Mouse (Mus musculus): ENCODE data around the gene Aldh4a1. TPM values are rescaled to one million over a fixed set of nuclear protein-coding genes. Genes with fewer than 3 reads are reported as not detected.

Aldh4a1 gene
- polyA plus RNA-seq, 1 experiment from 2014 or later: 28.0 TPM

DNA sequence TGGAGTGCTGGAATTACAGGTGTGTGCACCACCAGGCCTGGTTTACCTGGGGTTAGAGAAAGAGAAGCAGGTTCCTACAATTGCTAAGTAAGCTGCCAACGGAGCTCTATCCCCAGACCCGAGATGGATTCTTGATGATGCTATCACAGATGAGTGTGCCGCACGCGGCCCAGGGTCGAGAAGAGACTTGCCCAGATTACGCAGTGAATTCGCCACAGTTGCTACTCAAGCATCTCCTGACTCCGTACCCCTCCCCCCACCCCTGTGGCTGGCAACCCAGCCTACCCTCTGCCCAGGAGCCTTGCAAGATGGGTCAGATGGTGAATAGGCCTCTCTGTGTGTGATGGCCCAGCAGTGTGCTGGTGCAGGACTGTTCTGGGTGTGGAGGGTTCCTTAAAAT is 26.0 kb upstream of the Aldh4a1 start:
- no peak for DNase-seq (ENCODE audit: low spot score)
- H3K9me3 ChIP-seq: no peaks in the 10 kb centered on the region
- 25% methylated on average over 9 of the region's 9 CpGs for WGBS
- H3K4me1 ChIP-seq: peaks cover 98% of the 10 kb centered on the region
- no peaks in the 10 kb centered on the region for H3K27me3 ChIP-seq (ENCODE audit: insufficient read depth, poor library complexity, severe bottlenecking)
- H3K36me3 ChIP-seq: 0 out of 2 replicates have a peak, but pooled peaks cover 2% of the 10 kb centered on the region
- H3K4me3 ChIP-seq: no peak overlapping the region
- peak overlapping the region; percentile 90 for H3K27ac ChIP-seq

DNA sequence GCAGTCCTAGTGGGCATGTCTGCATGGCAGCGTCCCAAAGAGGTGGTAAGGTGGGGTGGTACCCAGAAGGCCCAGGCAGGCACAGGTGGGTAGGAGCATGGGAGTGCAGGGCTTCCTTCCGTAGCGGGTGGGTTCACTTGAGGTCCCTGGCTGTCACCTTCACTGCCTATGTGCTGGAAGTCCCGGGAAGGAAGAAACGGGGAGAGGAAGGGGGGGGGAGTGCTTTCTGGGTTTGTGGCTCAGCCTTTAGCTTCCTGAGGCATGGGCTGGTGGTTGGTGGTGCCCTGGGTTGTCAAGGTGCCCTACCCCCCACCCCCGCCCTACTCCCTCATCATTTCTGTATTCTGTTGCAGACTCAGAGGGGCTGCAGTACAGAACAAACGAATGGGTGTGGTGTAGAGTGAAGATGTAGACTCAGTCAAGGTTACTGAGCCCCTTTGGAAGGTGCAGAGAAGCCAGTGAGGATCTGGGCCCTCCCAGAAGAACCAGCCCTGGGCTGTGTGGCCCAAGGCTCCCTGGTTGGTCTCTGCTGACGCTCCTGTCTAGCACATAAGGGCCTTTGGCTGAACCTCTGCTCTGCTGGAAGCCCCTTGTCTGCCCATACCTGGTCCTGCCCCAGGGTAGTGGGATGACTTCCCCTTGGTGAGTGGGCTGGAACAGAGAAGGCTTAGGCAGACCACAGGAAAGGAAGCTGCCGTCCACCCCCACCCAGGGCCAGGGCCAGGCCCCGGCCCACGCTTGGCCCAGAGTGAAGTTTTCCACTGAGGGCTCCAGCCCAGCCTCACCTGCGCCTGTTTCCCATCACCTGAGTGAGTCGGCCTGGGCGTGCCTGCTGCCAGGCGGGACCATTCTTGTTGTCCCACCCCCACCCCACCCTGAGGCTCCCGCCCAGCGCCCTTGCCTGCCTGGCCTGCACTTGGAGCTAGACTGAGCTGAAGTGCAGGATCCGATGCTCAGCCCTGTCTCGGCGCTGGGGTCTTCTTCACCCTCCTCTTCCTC is 25.1 kb upstream of the Aldh4a1 start:
- H3K9me3 ChIP-seq: no peaks in the 10 kb centered on the region
- peaks cover 98% of the 10 kb centered on the region for H3K4me1 ChIP-seq
- H3K4me3 ChIP-seq: peak overlapping the region; percentile 42
- WGBS: 34% methylated on average over 20 of the region's 20 CpGs
- 0 out of 2 replicates have a peak, but pooled peaks cover 2% of the 10 kb centered on the region for H3K36me3 ChIP-seq
- peak overlapping the region; percentile 90 for H3K27ac ChIP-seq
- H3K27me3 ChIP-seq (ENCODE audit: insufficient read depth, poor library complexity, severe bottlenecking): no peaks in the 10 kb centered on the region
- no peak for DNase-seq (ENCODE audit: low spot score)

DNA sequence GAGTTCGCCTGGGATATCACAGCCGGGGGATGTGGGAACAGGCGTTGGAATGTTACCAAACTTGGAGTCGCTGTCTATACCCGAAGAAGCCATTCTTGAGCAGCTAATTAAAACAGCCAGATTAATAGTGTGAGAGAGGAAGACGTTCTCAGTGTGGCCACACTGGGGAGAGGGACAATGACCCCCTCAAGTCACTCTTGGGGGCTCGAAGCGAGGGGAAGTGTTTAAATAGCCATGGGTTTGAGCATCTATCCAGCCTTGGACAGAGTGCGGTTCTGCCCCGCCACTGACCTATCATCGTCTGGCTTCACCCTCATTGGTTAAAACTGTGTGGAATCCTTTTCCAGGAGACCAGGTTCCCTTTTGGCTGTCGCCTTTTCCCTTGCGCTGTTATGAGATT is 24.3 kb upstream of the Aldh4a1 start:
- DNase-seq (ENCODE audit: low spot score): no peak
- Histone ChIP-seq H3K36me3 (0 out of 2 replicates have a peak, but pooled peaks cover 2% of the 10 kb centered on the region), H3K27me3 (ENCODE audit: insufficient read depth, poor library complexity, severe bottlenecking) (no peaks in the 10 kb centered on the region), H3K9me3 (no peaks in the 10 kb centered on the region), H3K4me3 (peak overlapping the region; percentile 42), H3K4me1 (peaks cover 99% of the 10 kb centered on the region), H3K27ac (peak overlapping the region; percentile 90)
- 17% methylated on average over 13 of the region's 13 CpGs for WGBS

DNA sequence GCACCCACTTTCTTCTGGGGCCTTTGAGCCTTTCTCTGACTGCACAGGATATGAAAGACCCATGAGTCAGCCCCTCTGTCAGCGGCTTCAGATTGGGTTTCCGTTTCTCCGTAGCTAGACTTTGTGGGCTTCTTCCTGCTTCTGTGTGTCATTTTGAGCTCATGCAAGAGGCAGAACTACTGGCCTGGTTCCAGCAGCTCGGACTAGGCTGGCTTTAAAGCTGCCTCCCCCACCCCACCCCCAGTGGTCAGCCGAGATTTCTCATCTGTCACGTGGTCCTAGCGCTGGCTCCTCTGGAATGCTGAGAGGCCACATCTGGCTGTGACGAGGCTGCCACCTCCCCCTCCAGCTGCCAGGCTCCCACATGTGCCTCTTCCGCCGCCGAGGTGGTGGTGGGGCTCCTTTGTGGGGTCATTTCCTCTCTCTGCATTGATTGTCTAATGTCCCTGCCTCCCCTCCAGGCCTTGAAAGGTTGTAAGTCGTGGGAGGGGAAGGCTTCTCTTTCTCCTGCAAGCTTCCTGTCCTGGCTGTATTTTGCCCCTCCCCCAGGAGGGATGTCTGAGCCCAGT is 23.6 kb upstream of the Aldh4a1 start:
- H3K4me3 ChIP-seq: peak overlapping the region; percentile 42
- no peaks in the 10 kb centered on the region for H3K27me3 ChIP-seq (ENCODE audit: insufficient read depth, poor library complexity, severe bottlenecking)
- no peaks in the 10 kb centered on the region for H3K9me3 ChIP-seq
- 0 out of 2 replicates have a peak, but pooled peaks cover 2% of the 10 kb centered on the region for H3K36me3 ChIP-seq
- under 1% methylated on average over 12 of the region's 12 CpGs for WGBS
- peak overlapping the region; percentile 90 for H3K27ac ChIP-seq
- H3K4me1 ChIP-seq: peaks cover 93% of the 10 kb centered on the region
- peak; percentile 97 for DNase-seq (ENCODE audit: low spot score)

DNA sequence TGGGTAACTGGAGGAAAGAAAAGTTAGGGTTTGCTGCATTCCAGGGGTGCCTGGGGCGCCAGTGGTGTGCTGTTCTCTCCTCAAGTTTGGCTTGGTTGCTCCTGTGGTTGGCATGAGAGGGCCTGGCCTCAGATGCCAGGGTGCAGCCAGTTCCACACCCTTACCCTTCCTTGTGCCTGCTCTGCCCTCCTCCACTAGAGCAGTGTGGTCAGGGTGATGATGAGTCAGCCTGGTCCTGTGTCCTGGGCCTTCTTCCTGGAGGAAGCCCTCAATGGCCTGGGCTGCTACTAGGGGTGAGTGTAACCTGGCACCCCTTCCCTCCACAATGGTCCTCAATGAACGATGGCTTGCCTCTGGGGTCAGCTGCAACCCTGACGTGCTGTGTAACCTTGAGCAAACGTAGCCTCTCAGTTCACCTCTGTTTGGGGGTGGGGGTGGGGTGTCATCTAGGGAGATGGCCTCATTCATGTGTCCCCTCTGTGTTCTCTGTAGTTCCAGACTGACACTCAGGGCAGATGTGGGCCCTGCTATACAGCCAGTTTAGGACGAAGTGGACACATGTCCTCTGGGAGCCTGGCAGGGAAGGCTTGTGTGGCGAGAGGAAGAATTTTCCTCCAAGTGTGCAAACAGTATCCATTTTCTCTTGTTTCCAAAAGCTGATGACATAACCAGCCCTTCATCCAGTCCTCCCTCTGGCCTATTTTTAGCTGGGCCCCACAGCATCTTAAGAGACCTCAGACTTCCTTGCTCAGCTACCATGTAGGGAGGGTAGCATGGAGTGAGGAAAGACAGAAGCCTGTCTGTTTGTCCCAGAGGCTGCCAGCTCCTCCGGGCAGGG is 20.9 kb upstream of the Aldh4a1 start:
- no peak for DNase-seq (ENCODE audit: low spot score)
- Histone ChIP-seq H3K27ac (peak overlapping the region; percentile 86), H3K4me1 (peaks cover 66% of the 10 kb centered on the region), H3K36me3 (peaks cover 25% of the 10 kb centered on the region), H3K4me3 (peak overlapping the region; percentile 23; the same call in 1 of the 2 replicates), H3K27me3 (ENCODE audit: insufficient read depth, poor library complexity, severe bottlenecking) (no peaks in the 10 kb centered on the region), H3K9me3 (no peaks in the 10 kb centered on the region)
- 35% methylated on average over 7 of the region's 7 CpGs for WGBS

DNA sequence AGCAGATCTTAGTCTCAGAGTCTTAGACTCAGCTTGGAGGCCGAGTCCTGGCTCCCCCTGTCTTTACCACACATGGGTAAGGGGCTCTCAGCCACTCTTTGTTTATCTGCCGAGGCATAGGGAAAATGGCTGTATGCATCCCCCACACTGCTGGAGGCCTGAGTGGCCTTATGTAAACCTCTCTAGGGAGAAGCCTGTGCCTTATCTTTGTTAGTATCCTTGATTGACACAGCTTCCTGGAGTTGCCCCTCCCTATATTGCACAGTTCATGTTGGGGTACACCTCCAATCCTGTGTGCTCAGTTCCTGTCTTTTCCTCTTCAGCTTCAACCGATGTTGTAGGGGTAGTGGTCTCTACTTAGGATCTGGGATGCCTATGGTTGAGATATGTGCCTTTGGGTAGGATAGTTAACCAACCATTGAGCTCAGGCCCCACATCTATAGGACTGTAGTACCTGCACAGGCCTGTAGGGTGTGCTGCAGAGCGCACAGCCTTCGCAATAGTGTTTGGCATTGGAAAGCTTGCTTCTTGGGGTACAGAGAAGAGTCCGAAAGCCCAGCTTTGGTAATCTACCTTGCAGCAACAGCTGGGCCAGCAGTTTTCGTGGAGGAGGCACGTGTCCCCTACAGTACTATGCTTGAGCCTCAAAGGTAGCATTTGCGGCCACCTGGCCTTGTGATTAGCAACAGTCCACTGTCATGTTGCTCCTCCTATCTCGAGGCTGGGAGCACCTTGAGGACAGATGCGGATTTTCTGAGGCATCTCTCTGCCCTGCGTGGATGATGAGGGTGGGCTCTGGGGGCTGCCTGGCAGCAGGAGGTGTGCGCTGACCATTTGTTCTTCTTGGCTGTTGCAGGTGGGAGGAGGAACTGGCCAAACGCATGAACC is 20.1 kb upstream of the Aldh4a1 start, which contains the start of gene Gm21969:
Gene Gm21969 (plus strand): TSS at position 830 of the 888 bp plus-strand sequence.
- H3K27me3 ChIP-seq (ENCODE audit: insufficient read depth, poor library complexity, severe bottlenecking): no peaks in the 10 kb centered on the region
- peaks cover 34% of the 10 kb centered on the region for H3K36me3 ChIP-seq
- peaks cover 57% of the 10 kb centered on the region for H3K4me1 ChIP-seq
- H3K27ac ChIP-seq: peak within 1 kb of the TSS; percentile 86
- WGBS: 39% methylated on average over 14 of the region's 14 CpGs
- no peaks in the 10 kb centered on the region for H3K9me3 ChIP-seq
- peak within 1 kb of the TSS; percentile 23; the same call in 1 of the 2 replicates for H3K4me3 ChIP-seq
- DNase-seq (ENCODE audit: low spot score): no peak

DNA sequence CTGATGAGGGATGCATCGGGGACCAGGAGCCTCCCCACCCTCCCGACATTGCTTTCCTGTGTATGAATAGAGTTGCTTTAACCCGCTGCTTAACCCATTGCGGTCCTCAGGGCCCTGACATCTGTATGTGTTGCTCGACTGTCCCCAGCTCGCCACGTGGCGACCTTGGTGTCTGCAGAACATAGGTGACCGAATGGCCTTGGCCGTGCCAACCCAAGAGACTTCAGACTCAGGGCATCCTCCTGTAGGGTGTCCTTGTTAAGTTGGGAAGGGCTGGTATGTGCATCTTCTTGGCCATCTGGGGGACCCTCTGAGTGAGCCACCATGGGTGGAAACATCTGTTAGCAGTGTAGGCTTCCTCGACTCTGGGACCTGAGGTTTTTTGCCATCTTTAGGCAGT is 17.4 kb upstream of the Aldh4a1 start:
- no peak for DNase-seq (ENCODE audit: low spot score)
- Histone ChIP-seq H3K27me3 (ENCODE audit: insufficient read depth, poor library complexity, severe bottlenecking) (no peaks in the 10 kb centered on the region), H3K36me3 (peaks cover 43% of the 10 kb centered on the region), H3K9me3 (no peaks in the 10 kb centered on the region), H3K4me3 (no peak overlapping the region), H3K27ac (no peak overlapping the region), H3K4me1 (peaks cover 31% of the 10 kb centered on the region)
- WGBS: 89% methylated on average over 11 of the region's 11 CpGs

DNA sequence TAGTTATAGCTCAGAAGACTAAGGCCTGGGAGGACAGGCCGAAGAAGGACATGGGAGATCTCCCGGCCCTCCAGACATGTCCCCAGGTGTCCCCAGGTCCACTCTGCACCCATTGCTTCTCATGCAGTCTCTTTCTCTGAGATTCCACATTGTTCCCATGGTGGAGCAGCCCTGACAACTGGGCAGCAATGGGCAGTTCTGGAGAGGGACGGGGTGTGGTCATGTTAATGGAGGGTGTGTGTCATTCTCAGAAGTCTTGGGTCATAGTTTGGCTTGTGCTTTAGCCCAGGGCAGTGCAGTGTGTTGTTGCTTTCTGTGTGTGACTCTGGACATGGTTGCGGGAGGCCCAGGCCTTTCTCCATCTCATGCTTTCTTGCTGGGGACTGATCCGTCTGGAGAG is 15.9 kb upstream of the Aldh4a1 start:
- DNase-seq (ENCODE audit: low spot score): no peak
- peaks cover 24% of the 10 kb centered on the region for H3K4me1 ChIP-seq
- peaks cover 43% of the 10 kb centered on the region for H3K36me3 ChIP-seq
- no peaks in the 10 kb centered on the region for H3K9me3 ChIP-seq
- 96% methylated on average over 5 of the region's 5 CpGs for WGBS
- H3K27me3 ChIP-seq (ENCODE audit: insufficient read depth, poor library complexity, severe bottlenecking): no peaks in the 10 kb centered on the region
- no peak overlapping the region for H3K27ac ChIP-seq
- H3K4me3 ChIP-seq: no peak overlapping the region

DNA sequence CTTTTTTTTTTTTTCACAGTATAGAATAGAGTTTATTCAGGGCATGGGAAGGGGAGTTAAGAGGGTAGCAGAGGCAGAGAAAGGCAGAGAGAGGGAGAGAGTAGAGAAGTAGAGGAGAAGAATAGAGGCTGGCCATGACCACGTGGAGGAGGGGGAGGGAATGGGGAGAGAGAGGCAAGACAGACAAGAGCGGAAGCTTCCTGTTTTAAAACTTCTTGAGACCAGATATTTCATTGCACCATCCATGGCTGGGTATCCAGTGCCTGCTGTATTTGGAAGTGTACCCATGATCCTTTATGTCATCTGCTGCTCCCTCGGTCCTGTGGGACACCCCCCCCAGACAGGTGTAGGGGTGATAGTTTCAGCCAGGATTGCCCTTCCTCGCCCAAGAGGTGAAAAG is 13.7 kb upstream of the Aldh4a1 start:
- no peak for DNase-seq (ENCODE audit: low spot score)
- H3K4me1 ChIP-seq: peaks cover 8% of the 10 kb centered on the region
- H3K27me3 ChIP-seq (ENCODE audit: insufficient read depth, poor library complexity, severe bottlenecking): no peaks in the 10 kb centered on the region
- peaks cover 59% of the 10 kb centered on the region for H3K36me3 ChIP-seq
- H3K4me3 ChIP-seq: no peak overlapping the region
- WGBS: 72% methylated on average over 4 of the region's 4 CpGs
- H3K27ac ChIP-seq: no peak overlapping the region
- 0 out of 2 replicates have a peak, but pooled peaks cover 5% of the 10 kb centered on the region for H3K9me3 ChIP-seq

DNA sequence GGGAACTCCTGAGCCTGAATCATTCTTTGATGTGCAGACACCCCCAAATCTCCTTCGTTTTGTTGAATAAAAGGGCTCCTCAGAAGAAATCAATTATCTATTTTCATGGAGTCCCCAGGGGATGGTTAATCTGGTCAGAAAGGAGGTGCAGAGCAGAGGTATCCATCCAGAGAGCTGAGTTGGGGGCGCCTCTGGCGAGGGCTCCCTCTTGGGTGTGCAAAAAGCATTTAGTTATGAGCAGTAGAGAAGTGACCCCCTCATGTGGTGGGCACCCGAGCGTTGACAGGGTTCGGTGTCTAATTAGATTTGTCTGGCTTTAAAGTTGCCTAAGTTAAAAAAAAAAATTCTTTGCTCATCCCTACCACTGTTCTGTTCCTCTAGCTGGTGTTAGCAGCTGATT is 11.7 kb upstream of the Aldh4a1 start:
- 65% methylated on average over 6 of the region's 6 CpGs for WGBS
- Histone ChIP-seq H3K4me1 (peaks cover 16% of the 10 kb centered on the region), H3K27me3 (ENCODE audit: insufficient read depth, poor library complexity, severe bottlenecking) (no peaks in the 10 kb centered on the region), H3K36me3 (peaks cover 63% of the 10 kb centered on the region), H3K27ac (peak overlapping the region; percentile 29), H3K4me3 (no peak overlapping the region), H3K9me3 (0 out of 2 replicates have a peak, but pooled peaks cover 5% of the 10 kb centered on the region)
- DNase-seq (ENCODE audit: low spot score): no peak

DNA sequence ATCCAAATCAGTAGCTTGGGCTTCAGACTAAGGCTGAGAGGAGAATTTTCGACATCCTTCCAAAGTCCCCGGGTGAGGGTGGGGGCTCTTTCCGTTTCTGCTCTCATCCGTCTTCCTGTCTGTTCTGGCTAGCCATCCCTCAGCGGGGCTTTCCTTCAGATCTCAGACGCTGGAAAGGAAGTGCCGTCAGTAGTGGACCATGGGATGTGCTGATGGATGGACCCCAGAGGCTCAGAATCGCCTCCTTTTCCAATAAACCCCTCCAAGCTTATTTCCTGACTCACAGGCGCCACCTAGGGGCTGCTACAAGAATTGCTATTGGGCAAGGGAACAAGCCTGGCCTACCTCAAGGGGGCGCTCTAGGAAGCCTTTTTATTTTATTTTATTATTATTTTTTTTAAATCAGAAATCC is 11.1 kb upstream of the Aldh4a1 start:
- Histone ChIP-seq H3K4me1 (peaks cover 21% of the 10 kb centered on the region), H3K4me3 (0 out of 2 replicates have a peak overlapping the region, but pooled peaks have one; percentile 24), H3K27ac (peak overlapping the region; percentile 29; the same call in 1 of the 2 replicates), H3K9me3 (0 out of 2 replicates have a peak, but pooled peaks cover 5% of the 10 kb centered on the region), H3K27me3 (ENCODE audit: insufficient read depth, poor library complexity, severe bottlenecking) (no peaks in the 10 kb centered on the region), H3K36me3 (peaks cover 60% of the 10 kb centered on the region)
- WGBS: 3% methylated on average over 10 of the region's 10 CpGs
- peak; percentile 92 for DNase-seq (ENCODE audit: low spot score)
